Mouse (Mus musculus) heart, adult 18-20 months (tissue): ENCODE data around the gene Rab6a. TPM values are rescaled to one million over a fixed set of nuclear protein-coding genes. Genes with fewer than 3 reads are reported as not detected.
A peak's percentile ranks its signal among the peaks of the same experiment; 100 is the strongest.

Source experiments
- DNase-seq, 2 experiments: peaks; one replicate each; pipeline ENCODE4 v3.0.0; 2021 to 2022; ENCODE audit warnings: mixed read lengths in 1 of 2
- total RNA-seq, 2 experiments: library from RNA; stranded (reverse); gene quantifications; 2 replicates each; pipeline ENCODE4 v1.2.3; 2021

The Rab6a gene
- total RNA-seq, 2 experiments from 2014 or later, result 60.2 to 63.9 TPM

DNA sequence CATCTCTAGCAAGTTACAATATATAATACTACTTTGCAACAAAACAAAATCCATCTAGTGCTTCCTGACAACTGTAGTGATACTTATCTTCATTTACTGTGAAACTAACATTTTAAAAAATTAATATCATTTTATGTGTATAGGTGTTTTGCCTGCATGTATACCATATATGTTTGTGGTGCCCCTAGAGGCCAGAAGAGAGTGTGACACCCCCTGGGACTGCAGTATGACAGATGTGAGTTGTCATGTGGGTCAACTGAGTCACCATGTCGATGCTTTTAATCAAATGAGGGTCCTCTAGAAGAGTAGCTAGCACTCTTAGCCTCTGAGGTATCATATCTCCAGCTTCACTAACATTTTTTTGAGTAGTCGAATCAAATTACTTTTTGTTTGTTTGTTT lies 15.1 kb downstream of the Rab6a start:
- DNase-seq, result no peak

DNA sequence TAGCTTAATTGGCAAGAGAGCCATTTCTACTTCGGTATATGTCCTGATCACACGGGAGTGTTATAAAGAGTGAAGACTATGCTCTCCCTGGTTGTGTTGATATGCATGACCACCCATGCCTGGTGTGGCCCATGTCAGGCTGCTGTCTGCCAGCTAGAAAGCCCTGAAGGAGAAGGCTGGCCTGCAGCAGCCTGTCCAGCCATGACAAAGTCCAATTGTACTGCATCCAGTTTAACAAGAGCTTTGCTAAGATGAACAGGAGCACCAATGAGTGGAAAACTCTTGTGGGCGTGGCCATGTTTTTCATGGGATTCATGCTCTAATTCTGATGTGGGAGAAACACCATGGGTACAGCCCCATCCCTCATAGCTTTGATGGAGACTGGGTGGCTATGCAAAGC lies 17.3 kb downstream of the Rab6a start:
- no peak for DNase-seq

DNA sequence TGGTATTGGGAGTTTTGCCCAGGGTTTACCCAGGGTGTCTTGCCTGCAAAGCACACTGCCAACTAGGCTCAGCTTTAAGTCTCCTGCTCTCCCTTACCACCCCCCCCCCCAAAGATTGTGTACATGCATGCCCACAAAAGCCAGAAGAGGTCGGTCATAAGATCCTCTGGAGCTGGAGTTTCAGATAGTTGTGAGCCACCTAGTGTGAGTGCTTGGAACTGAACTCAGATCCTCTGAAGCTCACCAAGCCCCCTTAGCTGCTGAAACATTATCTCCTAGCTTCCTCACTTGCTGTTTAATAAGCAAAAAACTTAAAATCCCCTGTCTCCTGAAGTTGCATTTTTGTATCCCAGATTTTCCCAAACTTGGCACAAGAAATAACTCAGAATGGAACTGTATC lies 30.4 kb downstream of the Rab6a start:
- DNase-seq, result peak in 1 of 2 experiments; percentile 31

DNA sequence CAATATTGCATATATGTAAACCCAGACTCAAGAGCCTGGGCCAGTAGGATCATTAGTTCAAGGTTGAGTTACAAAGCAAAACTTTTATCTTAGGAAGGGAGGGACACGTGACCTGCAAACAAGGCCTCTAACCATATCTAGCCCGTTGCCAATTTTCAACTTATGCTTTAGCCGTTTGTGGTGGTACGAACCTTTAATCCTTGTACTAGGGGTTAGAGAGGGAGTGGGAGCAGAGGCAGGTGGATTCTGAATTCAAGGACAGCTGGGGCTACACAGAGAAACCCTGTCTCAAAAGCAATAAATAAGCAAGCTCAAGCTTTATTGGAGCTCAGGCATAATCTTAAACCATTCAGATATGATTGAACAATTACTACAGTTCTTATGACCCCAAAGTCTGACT lies 35.2 kb downstream of the Rab6a start:
- DNase-seq, result no peak

DNA sequence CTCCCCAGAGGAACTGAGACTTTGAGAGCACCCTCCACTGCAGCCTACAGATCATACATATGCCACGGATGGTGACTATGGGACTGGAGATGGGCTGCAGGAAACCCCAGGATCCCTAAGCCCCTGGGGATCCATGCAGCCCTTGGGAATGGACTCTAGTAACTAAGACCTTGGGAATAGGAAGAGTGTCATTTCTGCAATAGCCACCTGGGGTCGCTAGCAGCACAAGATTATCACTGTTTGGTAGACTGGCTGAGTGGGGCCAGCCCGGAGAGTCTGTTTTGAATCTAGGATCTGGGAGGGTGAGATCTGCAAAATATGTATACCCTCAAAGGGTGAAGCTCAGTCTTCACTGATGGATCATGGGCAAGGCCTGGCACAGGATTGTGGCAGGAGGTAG lies 37.9 kb downstream of the Rab6a start:
- peak; percentile 48 to 81 for DNase-seq

DNA sequence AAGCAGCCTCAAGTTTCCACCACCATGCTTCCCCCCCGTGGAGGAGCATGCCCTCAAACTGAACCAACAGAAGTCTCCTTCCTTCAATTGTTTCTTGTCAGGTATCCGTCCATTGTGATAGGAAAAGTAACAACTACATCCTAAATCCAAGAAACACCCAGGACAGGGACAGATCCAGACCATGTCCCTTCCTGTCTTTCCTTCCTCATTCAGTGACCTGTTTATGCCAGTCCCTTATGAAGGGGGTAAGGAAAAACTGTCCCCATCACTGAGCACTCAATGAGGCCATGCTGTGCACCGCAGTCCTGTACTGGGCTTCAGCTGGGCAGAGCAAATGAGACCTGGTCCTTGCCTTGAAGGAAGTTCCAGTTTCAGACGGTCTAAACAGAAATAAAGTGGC lies 41.9 kb downstream of the Rab6a start:
- no peak for DNase-seq

DNA sequence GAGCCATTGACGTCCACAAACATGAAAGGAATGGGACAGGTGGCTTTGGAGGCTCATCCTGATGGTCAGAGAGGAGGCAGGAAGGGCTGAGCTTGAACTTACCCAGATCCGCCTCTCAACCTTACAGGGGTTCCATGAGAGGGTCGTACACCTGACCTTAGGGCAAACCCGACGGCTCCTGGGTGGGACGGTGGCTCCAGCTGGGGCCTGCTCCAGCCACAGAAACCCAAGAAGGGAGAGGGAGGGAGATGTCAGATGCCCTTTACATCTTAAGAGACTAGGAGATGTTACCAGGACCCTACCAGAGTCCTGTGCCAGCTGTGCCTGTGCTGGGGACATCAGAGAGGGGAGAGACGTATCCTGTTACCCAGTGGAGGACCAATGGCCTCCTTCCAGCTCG lies 42.6 kb downstream of the Rab6a start:
- DNase-seq, result no peak

DNA sequence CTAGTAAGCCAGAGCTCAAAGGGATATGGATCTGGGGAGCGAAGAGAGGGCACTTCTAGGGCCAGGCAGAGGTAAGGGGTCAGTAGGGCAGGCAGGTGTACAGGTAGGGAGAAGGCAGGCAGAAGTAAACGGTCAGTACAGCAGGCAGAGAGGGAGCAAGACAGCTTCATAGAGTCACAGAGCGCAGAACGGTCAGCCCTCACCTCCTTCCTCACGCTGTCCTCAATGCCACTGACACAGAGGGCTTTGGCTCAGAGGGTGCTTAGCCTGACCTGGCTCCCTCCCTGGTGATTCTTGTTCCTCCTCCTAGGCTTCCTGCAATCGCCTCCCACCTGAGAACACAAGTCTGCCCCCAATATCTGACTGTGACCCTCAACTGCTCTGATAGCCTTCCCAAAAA lies 43.2 kb downstream of the Rab6a start:
- no peak for DNase-seq

DNA sequence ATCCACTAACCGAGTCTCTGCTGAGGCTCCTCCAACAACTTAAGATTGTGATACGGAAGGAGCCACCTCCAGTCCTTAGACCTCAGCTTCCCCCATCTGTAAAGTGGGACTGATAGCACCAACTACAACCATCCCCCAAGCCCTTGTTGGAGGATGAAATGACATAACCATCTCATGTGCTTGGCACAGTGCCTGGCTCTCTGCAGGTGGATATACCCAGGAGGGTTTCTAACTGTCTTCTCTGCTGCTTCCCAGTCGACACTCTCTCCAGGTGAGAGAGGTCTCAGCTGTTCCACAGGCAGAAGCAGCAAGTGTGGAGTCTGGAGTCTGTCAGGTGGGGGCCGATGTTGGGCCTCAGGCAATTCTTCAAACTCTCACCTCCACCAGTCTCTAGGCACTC lies 43.8 kb downstream of the Rab6a start:
- no peak for DNase-seq

DNA sequence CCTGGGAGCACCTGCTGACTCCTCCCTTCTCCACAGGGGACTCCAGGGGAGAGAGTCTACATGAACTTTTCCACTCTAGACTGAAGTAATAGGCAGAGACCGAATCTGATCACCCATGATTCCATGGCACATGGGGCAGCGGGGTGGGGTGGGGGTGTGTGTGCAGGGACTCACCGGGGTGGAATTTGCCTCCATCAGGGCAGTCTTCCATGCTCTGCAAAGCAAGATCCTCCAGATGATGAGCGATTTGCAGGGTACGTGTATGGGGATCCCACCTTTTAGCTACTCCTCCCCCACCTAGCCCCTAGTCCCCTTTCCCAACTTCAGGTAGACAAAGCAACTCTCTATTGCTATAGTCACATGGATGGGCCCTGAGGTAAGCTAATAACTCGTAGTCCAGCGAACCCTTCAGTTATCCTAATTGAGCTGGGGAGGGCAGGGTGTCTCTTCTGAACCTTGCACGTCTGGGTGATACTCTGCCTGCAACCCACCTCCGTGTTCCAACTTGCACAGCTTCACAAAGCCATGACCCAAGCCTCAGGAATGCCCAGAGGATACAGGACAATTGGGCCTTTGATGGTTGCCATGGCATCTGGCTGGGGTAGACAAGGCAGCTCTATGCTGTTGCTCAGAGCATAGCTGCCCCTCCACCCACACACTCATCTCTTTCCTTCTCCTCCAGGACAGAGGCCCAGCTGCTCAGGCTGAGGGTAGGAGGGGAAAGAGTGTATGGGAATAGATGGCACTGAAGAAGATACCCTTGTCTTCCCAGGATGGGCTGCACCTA lies 46.5 kb downstream of the Rab6a start:
- DNase-seq, result no peak

DNA sequence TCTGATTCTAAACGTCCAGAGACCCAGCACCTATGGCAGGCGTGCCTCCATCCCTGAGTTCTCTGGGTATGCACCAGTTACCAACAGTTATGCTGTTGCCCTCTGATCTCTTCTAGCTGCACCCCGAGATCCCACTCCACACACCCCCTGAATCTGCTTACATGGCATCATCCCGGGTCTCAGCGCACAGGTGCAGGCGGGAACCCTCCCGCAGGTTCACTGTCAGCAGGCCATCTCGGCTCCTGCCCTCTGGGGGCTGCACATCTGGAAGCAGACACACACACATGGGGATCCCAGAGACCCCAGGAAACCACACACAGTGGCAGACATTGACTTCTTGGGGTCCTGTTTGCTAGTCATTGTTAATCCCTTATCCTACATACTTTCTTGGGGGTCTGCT lies 47.2 kb downstream of the Rab6a start:
- no peak for DNase-seq

DNA sequence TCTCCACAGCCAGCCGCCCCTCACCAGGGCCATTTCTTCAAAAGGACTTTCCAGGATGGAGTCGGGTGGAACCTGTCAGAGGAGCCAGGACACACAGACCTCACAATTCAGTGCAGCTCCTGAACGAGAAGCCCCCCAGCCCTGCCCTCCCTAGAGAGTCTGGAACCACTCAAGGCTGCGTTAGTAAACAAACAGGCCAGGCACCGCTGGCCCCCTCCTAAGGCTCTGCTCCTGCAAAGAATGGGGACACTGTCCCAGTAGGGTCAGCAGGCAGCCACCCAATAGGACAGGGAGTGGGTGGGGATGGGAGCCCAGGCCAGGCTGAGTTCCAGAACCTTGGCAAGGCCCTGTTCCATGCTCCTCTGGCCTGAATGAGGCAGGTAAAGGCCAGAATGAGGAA lies 49.5 kb downstream of the Rab6a start:
- DNase-seq, result no peak

DNA sequence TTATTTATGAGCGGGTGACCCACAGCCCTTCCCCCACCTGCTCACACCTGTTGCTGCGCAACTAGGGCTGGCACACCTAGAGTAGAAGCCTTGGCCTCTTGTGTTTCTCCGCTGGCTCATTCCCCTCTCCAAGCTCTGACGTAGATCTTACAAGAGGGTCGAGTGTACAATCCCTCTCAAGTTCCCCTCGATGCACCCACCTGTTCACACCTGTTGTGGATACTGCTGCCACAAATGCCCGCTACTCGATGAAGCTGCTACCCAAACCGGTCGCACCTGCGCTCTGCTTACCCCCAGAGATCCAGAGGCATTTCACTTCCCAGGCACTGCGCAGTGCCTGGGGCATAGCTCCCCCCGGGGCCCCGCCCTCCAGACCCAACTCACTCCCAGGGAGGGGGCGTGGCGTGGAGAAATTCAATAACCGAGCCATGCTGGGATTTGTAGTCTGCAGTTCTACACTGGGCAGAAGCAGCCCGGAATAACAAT lies 50.9 kb downstream of the Rab6a start:
- no peak for DNase-seq

DNA sequence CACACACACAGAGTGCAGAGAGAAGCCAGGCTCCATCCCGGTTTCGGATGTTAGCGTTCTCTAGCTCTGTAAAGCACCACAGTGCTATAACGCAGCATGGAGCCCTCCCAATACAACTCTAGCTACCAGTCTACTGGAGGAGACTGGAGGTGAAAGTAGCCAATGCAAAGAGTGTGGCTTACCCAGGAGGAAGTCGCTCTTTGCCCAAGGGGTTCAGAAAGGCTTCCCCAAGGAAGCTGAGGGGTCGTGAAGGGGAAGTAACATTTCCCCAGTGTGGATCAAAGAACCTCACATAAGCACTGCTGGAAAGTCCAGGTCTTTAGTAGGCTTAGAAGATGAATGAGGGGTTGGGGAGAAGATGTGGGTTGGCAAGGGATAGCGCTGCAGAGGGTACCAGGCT lies 54.1 kb downstream of the Rab6a start:
- no peak for DNase-seq

DNA sequence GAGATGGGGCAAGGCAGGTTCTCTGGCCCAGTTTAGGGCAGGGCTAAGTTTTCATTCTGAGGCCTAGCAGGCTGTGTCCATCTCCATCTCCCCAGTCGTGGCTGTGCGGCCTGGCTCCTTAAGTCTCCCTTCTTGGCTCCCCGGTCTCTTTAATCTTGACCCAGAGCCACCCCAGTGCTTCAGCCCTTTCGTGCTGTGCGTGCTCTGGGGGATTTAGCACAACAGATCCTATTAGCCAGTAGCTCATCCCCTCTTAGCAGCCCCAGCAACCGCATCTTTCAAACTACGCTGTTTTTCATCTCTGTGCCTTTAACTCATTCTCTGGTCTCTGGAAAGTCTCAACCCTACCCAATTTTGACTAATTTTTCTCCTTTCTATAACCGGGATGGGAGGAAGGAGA lies 55.0 kb downstream of the Rab6a start, which contains the start of gene Plekhb1:
TSS of gene Plekhb1 (minus strand) at position 184 of the 400 bp plus-strand sequence.
- DNase-seq, result no peak

DNA sequence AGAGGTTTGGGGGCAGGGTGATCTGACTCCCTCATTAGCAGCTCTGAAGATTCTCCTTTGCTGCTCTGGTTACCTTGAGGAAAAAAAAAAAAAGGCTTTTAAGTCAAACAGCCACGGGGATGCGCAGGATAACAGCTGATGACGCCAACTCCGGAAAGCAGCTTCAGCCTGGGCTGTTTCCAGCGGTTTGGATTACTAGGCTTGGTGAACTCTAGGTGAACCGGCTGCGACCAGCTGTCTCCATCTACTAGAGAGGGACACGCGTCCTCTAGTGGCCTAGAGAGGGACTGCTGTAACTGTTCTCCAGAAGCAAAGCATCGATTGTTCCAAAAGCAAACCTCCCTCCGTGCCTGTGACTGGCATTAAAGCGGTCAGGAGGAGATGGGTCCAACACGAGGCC lies 56.0 kb downstream of the Rab6a start:
- DNase-seq, result peak; percentile 93 to 96

DNA sequence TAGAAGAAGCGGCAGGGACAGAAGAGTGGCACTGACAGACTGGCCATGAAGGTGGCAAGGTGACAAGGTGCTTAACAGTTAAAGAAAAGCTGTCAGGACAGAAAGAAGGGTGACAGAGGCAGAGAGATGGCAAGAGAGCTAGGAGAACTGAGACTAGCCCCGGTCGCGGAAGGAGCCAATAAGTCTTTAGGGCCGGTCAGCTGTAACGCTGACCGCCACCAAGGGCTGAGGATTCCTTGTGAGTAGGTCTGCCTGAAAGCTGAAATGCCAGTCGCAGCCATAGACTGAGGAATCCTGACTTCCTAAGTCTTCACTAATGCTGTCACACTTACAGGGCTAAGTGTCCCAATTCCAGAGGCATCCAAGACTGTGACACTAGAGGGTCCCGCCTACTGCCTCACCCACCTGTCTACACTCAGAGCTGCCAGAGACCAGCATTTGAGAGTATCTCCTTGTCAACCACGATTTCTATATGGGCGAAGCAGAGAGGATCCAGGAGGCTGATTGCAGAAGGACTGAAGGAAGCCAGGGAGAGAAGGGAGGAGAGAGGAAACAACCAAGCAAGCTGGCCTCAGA lies 56.6 kb downstream of the Rab6a start:
- DNase-seq, result no peak

DNA sequence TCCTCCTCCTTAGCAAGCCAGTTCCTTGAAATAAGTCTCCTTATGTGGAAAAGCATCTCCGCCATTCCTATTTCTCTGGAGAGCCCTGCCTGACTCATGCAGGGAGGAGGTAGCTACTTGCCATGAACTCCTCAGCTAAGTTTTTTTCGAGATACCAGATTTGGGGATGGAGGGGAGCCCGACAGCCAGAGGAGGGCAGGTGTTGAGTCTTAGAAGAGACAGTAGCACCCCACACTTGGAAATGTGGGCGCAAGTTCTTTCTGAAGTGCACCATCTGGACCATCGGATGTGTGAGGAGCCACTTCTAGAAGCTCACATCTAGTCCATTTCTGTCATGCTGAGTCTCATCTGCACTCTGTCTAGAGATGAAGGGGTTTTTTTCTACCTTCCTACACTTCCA lies 63.4 kb downstream of the Rab6a start:
- no peak for DNase-seq

DNA sequence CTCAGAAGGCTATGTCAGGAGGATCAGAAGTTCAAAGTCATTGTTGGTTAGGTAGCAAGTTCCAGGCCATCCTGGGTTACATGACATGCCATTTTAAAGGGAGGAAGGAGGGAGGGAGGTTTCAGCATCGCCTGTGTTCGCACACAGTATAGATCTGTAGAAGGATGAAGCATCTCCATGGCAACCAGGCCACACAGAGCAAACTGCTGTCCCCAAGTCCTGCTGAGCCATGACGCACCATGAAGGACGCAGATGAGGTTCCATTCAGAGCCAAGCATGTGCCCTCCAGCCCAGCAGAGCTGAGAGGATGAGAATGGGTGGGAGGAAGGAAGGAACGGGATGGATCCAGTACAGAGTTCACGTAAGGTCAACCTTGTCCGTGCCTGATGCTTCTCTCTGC lies 66.2 kb downstream of the Rab6a start:
- DNase-seq, result no peak

DNA sequence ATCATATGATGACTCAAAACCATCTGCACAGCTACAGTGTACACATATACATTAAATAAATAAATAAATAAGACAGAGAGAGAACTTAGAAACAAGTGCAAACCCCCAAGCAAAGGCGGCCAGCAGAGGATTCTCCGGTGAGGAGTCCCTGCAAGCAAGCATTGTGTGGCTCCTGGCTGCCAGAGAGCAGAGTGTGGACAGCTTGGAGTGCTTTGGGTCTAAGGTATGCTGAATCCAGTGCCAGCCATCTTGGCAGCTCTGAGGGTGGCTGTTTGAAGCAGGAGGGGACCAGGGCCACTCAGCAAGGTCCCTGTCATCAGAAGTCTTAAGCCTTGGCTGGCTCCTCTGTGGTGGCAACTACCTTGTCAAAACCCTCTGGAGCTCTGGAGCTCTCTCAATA lies 67.7 kb downstream of the Rab6a start:
- DNase-seq, result peak; percentile 21 to 42

DNA sequence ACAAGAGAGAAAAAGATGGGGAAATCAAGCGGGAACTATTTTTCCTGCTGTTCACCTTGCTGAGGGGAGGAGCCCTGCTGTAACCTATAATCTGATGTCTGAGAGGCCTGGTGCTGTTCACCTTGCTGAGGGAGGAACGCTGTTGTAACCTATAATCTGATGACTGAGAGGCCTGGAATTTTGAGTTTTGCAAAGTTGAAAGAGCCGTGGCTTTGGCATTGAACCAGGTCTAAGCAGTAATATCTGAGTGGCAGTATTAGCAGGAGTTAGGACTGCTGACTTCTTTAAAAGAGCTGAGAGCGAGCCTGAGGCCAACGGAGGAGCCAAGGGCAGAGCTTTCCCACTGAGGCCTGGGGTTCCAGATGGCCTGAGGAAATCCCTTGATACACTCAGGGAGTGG lies 70.8 kb downstream of the Rab6a start:
- no peak for DNase-seq

DNA sequence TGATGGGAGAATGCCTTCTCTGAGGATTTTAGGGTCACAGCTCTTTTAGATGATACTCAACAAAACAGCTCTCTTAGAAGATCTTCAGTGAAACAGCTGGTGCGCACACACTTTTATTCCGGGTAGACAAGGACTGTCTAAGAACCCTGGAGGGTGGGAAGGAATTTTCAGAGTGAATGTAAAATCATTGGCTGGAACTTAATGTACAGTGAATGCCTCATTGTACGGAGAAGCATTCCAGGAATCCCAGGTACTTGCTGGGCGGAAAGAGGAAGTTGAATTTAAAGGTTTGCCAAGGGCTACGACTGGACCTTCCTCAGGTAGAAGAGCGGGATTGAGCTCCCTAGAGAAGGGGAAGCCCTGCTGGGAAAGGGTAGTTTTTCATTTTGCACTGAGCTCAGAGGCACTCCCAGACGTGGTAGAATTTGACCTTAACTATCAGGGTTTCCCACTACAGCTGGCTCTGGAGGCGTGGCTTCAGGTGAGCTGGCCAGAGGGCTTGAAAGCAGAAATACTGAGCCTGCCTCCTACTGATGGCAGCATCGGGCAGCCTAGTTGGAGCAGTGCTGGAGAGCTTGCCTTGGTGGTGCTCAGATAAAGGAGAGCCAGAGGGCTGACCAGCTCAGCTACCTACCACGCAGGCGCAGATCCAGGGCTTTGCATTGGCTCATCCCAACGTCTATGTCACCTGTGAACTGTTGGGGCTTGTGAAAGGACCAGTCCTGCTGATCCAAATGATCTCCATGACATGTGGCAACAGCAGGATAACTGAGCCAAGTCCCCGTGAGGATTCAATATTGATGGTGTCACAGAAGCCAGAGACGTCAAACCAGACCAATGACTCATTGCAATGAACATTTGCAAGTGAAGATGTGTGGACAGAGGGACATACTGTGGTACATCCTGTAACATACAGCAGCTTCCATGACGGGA lies 72.0 kb downstream of the Rab6a start:
- no peak for DNase-seq

DNA sequence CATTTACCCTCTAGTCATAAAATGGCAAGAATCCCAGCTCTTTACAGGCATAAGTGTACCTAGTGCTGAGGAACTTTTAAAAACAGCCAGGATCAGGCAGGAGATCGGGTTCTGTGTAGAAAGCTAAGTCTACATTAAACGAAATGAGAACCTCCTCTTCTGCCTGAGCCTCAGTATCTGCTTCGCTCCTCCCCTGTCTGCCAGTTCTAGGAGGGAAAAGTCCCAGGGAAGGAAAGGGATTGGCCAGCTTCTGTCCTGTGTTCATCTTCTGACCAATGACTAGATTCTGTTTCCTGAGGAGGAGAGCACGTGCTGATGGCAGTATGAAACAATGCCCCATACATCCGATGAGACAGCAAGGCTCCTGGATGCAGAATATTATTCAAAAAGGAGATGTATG lies 73.9 kb downstream of the Rab6a start:
- no peak for DNase-seq
